Mouse (Mus musculus): ENCODE measurements around the gene Ikzf4. TPM values are rescaled to one million over a fixed set of nuclear protein-coding genes. Genes with fewer than 3 reads are reported as not detected.

The Ikzf4 gene
- polyA plus RNA-seq, 1 experiment from 2014 or later, result 0.12 TPM

DNA sequence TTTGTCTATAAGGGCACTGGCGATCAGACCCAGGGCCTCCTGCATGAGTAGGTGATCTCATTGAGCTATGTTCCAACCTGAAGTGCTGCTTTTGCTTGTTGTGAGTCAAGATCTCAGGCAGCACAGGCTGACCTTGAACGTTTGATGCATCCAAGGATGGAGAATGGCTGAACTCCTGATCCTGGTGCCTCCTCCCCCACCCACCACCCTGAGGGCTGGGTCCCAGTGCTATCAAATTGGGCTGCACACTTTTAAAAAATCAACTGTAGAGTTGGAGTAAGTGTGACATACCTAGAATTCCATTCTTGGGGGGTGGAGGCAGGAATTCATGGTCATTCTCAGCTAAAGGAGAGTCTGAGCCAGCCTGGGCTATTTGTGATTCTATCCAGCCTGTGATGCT is 39.3 kb downstream of the Ikzf4 start:
- H3K36me3 ChIP-seq (replicated peaks), result no peaks in the 10 kb centered on the region
- H3K9me3 ChIP-seq (replicated peaks), result no peaks in the 10 kb centered on the region
- H3K4me1 ChIP-seq (replicated peaks), result no peaks in the 10 kb centered on the region
- H3K27me3 ChIP-seq, result no peaks in the 10 kb centered on the region
- H3K9ac ChIP-seq, result no peak overlapping the region
- WGBS (ENCODE audit: insufficient replicate concordance), result 38% methylated on average over 2 of the region's 2 CpGs
- H3K4me2 ChIP-seq, result no peak overlapping the region
- H3K27ac ChIP-seq (replicated peaks), result no peak overlapping the region
- ATAC-seq (ENCODE audit: insufficient read depth), result no peak
- no peak overlapping the region for H3K4me3 ChIP-seq (replicated peaks)

DNA sequence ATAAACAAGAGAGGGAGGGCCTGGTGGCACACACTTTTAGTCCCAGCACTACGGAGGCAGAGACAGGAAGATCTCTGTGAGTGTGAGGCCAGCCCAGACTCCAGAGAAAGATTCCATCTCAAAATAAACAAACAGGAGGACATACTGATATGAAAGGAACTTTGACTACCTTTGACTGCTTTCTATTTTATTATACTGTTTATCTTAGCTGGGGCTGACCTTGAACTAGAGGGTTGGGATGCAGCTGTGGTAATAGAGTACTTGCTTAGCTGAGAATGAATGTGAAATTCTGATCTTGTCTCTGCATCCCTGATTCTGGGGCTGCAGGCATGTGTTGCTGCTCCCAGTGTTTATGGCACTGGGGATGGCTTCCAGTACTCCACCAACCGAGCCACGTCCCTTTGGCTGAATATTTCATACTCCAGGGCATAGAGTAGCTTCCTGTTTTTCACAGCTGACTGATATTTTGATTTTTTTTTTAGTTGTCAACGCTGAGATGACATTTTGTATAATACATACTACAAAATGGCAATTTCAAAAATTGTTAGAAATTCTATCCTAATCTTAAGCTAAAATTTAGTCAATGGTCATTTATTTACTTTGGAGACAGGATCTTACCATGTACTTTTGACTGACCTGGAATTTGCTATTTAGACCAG is 43.2 kb downstream of the Ikzf4 start:
- ATAC-seq (ENCODE audit: insufficient read depth), result no peak
- Histone ChIP-seq H3K4me1 (replicated peaks) (no peaks in the 10 kb centered on the region), H3K4me3 (replicated peaks) (no peak overlapping the region), H3K27ac (replicated peaks) (no peak overlapping the region), H3K36me3 (replicated peaks) (no peaks in the 10 kb centered on the region), H3K27me3 (peaks cover 8% of the 10 kb centered on the region; the same call in 1 of the 2 replicates), H3K9me3 (replicated peaks) (no peaks in the 10 kb centered on the region), H3K9ac (no peak overlapping the region), H3K4me2 (no peak overlapping the region)
- 43% methylated on average over 4 of the region's 4 CpGs for WGBS (ENCODE audit: insufficient replicate concordance)

- H3K27me3 ChIP-seq, result peaks cover 8% of the 10 kb centered on the region; the same call in 1 of the 2 replicates
- no peak overlapping the region for H3K4me3 ChIP-seq (replicated peaks)
- H3K9me3 ChIP-seq (replicated peaks), result no peaks in the 10 kb centered on the region
- WGBS (ENCODE audit: insufficient replicate concordance), result 63% methylated on average over 1 of the region's 1 CpGs
- H3K4me1 ChIP-seq (replicated peaks), result no peaks in the 10 kb centered on the region
- no peak overlapping the region for H3K27ac ChIP-seq (replicated peaks)
- no peaks in the 10 kb centered on the region for H3K36me3 ChIP-seq (replicated peaks)
- H3K9ac ChIP-seq, result no peak overlapping the region
- ATAC-seq (ENCODE audit: insufficient read depth), result no peak
- no peak overlapping the region for H3K4me2 ChIP-seq
Observed at GRCm38 (mm10) chr10:128601499-128601898, 44.3 kb downstream of the Ikzf4 start.

DNA sequence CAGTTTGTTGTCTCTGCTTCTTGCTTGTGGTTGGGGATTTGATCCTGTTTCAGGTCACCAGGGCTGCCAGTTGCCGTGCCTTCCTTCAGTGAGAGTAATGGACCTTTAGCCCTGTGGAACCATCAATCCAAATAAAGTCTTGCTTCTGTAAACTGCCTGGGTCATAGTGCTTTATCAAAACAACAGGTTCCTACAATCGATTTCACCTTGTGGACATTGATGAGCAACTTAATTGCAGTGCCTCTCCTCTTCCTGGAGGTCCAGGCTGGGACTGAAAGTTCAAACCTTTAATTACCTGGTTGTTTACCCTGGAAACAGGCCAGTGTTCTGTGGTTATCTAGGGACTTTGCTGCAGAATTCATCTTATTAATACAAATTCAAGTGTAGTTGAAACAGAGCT is 47.3 kb downstream of the Ikzf4 start:
- Histone ChIP-seq H3K4me3 (replicated peaks) (no peak overlapping the region), H3K27me3 (peaks cover 33% of the 10 kb centered on the region), H3K9me3 (replicated peaks) (no peaks in the 10 kb centered on the region), H3K36me3 (replicated peaks) (no peaks in the 10 kb centered on the region), H3K9ac (no peak overlapping the region), H3K27ac (replicated peaks) (no peak overlapping the region), H3K4me1 (replicated peaks) (no peaks in the 10 kb centered on the region), H3K4me2 (no peak overlapping the region)
- no peak for ATAC-seq (ENCODE audit: insufficient read depth)
- 53% methylated on average over 2 of the region's 2 CpGs for WGBS (ENCODE audit: insufficient replicate concordance)

- Histone ChIP-seq H3K4me1 (replicated peaks) (peaks cover 21% of the 10 kb centered on the region), H3K9me3 (replicated peaks) (no peaks in the 10 kb centered on the region), H3K4me2 (no peak overlapping the region), H3K27me3 (peaks cover 78% of the 10 kb centered on the region), H3K27ac (replicated peaks) (no peak overlapping the region), H3K36me3 (replicated peaks) (no peaks in the 10 kb centered on the region), H3K9ac (no peak overlapping the region), H3K4me3 (replicated peaks) (no peak overlapping the region)
- ATAC-seq (ENCODE audit: insufficient read depth), result no peak
- WGBS (ENCODE audit: insufficient replicate concordance), result 44% methylated on average over 5 of the region's 5 CpGs
Observed at GRCm38 (mm10) chr10:128592797-128593196, 53.0 kb downstream of the Ikzf4 start.

- ATAC-seq (ENCODE audit: insufficient read depth), result no peak
- Histone ChIP-seq H3K9me3 (replicated peaks) (no peaks in the 10 kb centered on the region), H3K9ac (no peak overlapping the region), H3K4me2 (no peak overlapping the region), H3K4me1 (replicated peaks) (peaks cover 29% of the 10 kb centered on the region), H3K27me3 (peaks cover 90% of the 10 kb centered on the region), H3K36me3 (replicated peaks) (no peaks in the 10 kb centered on the region), H3K27ac (replicated peaks) (no peak overlapping the region), H3K4me3 (replicated peaks) (no peak overlapping the region)
- WGBS (ENCODE audit: insufficient replicate concordance), result 42% methylated on average over 6 of the region's 6 CpGs
Observed at GRCm38 (mm10) chr10:128591436-128591835, 54.4 kb downstream of the Ikzf4 start.

DNA sequence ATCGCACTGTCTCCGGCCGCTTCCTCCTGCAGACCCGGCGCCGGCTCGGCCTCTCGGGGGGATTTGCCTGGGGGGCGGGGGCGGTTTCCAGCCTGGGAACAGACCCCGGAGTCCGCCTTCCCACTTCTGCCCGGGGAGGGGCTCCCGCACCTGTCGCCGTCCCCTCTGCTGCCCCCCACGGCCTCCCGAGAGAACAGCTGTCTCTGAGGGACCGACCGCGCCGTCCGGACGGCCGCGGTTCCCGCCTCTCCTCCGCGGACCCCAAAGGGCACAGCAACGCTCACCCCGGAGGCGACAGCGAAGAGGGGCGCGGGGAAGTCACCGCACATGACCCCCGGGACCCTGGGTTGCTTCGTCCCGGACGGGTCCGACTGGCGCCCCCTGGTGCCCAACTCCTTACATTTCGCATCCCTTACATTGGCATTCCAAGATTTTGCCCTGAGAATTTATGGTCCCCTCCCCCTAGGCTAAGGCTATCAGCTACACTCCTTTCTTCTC is 55.5 kb downstream of the Ikzf4 start:
- peaks cover 29% of the 10 kb centered on the region for H3K4me1 ChIP-seq (replicated peaks)
- H3K27me3 ChIP-seq, result peaks cover 94% of the 10 kb centered on the region
- WGBS (ENCODE audit: insufficient replicate concordance), result under 1% methylated on average over 43 of the region's 43 CpGs
- peak overlapping the region; percentile 62 for H3K4me3 ChIP-seq (replicated peaks)
- H3K9me3 ChIP-seq (replicated peaks), result no peaks in the 10 kb centered on the region
- peak overlapping the region; percentile 25; the same call in 1 of the 2 replicates for H3K9ac ChIP-seq
- H3K36me3 ChIP-seq (replicated peaks), result no peaks in the 10 kb centered on the region
- peak; percentile 13; the same call in 1 of the 2 replicates for ATAC-seq (ENCODE audit: insufficient read depth)
- peak overlapping the region; percentile 84 for H3K4me2 ChIP-seq
- no peak overlapping the region for H3K27ac ChIP-seq (replicated peaks)

GRCm38 (mm10) chr10:128589464-128590192 is 56.2 kb downstream of the Ikzf4 start, which contains the start of gene Erbb3:
Gene Erbb3 (minus strand): TSS chr10:128589652.
- Histone ChIP-seq H3K9ac (peak within 1 kb of the TSS; percentile 37; the same call in 1 of the 2 replicates), H3K27me3 (peaks cover 94% of the 10 kb centered on the region), H3K4me3 (replicated peaks) (peak within 1 kb of the TSS; percentile 62), H3K4me1 (replicated peaks) (peaks cover 29% of the 10 kb centered on the region), H3K36me3 (replicated peaks) (no peaks in the 10 kb centered on the region), H3K27ac (replicated peaks) (peak within 1 kb of the TSS; percentile 48; the same call in 1 of the 2 replicates), H3K4me2 (peak within 1 kb of the TSS; percentile 84), H3K9me3 (replicated peaks) (no peaks in the 10 kb centered on the region)
- under 1% methylated on average over 43 of the region's 43 CpGs for WGBS (ENCODE audit: insufficient replicate concordance)
- peak; percentile 60 for ATAC-seq (ENCODE audit: insufficient read depth)

DNA sequence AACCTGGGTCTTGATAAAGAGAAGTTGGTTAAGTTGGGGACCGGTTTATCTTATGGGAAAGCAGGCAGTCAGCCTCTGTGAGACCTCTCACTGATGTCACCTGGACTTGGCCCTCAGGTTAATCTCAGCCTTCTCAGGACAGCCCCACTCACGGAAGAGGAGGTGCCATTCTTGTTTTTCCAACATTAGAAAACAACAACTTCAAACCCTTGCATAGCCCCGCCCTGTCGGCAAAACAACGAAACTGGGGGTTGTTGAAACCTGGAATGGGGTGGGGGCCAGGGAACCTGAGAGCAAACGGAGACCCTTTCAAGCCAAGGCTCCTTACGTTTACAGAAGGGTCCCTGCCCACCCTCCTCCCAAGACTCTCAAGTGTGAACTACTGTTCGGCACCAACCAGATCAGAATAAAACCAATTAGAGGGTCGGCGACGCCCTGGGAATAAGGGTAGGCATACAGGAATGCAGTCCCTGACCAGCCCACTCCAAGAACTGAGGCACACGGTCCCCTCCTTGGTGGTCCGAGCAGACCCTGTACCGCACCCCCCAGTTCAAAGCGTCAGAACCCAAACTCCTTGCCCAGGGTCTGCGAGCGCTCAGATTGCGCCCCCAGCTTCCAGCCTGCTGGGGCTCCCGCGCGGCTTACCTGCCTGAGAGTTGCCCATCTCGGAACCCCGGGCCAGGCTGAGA is 56.9 kb downstream of the Ikzf4 start:
- H3K36me3 ChIP-seq (replicated peaks), result no peaks in the 10 kb centered on the region
- peak overlapping the region; percentile 37; the same call in 1 of the 2 replicates for H3K9ac ChIP-seq
- WGBS (ENCODE audit: insufficient replicate concordance), result 4% methylated on average over 23 of the region's 23 CpGs
- peaks cover 29% of the 10 kb centered on the region for H3K4me1 ChIP-seq (replicated peaks)
- H3K27ac ChIP-seq (replicated peaks), result peak overlapping the region; percentile 48; the same call in 1 of the 2 replicates
- H3K9me3 ChIP-seq (replicated peaks), result no peaks in the 10 kb centered on the region
- H3K4me2 ChIP-seq, result peak overlapping the region; percentile 84
- peak overlapping the region; percentile 62 for H3K4me3 ChIP-seq (replicated peaks)
- peaks cover 96% of the 10 kb centered on the region for H3K27me3 ChIP-seq
- no peak; the same call in 1 of the 2 replicates for ATAC-seq (ENCODE audit: insufficient read depth)

- ATAC-seq (ENCODE audit: insufficient read depth), result no peak
- Histone ChIP-seq H3K27me3 (peaks cover 97% of the 10 kb centered on the region), H3K27ac (replicated peaks) (peak overlapping the region; percentile 15; the same call in 1 of the 2 replicates)
Observed at GRCm38 (mm10) chr10:128588136-128588535, 57.7 kb downstream of the Ikzf4 start.

More at GRCm38 (mm10) chr10:128588136-128588535, 57.7 kb downstream of the Ikzf4 start:
- H3K4me3 ChIP-seq (replicated peaks), result peak overlapping the region; percentile 62
- H3K9ac ChIP-seq, result no peak overlapping the region
- no peaks in the 10 kb centered on the region for H3K9me3 ChIP-seq (replicated peaks)
- peaks cover 29% of the 10 kb centered on the region for H3K4me1 ChIP-seq (replicated peaks)
- WGBS (ENCODE audit: insufficient replicate concordance), result 36% methylated on average over 1 of the region's 1 CpGs
- no peaks in the 10 kb centered on the region for H3K36me3 ChIP-seq (replicated peaks)
- peak overlapping the region; percentile 84 for H3K4me2 ChIP-seq
